Mouse (Mus musculus): ENCODE data around the gene Olfr1105.

The Olfr1105 gene

DNA sequence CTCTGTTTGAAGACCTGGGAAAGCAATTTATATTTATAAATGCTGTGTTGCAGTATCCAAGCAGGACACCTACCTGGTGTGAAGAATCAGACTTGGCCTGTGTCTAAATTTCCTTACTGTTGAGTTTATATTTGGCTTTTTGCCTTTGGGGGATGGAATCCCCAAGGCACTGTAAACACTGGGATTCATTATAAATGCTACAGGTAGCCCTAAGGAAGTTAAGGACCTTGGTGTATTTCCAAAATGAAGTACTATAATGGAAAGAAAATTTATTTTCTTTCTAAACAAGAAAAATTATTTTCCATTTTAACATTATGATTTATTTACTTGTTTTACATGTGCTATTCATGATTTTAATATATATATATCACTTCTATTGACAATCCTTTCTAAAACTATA is at the start of gene Olfr1105:
Gene Olfr1105 (minus strand): TSS at position 101 of the 400 bp plus-strand sequence.
- no peak for DNase-seq (ENCODE audit: low read depth)

GRCm38 (mm10) chr2:87075717-87076116 is 39.4 kb upstream of the Olfr1105 start, which contains the start of gene Olfr1107:
Olfr1107 (minus strand) TSS chr2:87075817.
- DNase-seq (ENCODE audit: low read depth), result no peak

- DNase-seq (ENCODE audit: low read depth), result no peak
These were observed 15.8 kb upstream of the Olfr1105 start, which contains the start of gene Olfr1106 for GRCm38 (mm10) chr2:87052173-87052572. Olfr1106 (minus strand) TSS chr2:87052273.

- no peak for DNase-seq (ENCODE audit: low read depth)
These were observed 9.4 kb downstream of the Olfr1105 start, which contains the start of gene Olfr1104 for GRCm38 (mm10) chr2:87026980-87027379. Olfr1104 (minus strand) TSS chr2:87027080.

DNA sequence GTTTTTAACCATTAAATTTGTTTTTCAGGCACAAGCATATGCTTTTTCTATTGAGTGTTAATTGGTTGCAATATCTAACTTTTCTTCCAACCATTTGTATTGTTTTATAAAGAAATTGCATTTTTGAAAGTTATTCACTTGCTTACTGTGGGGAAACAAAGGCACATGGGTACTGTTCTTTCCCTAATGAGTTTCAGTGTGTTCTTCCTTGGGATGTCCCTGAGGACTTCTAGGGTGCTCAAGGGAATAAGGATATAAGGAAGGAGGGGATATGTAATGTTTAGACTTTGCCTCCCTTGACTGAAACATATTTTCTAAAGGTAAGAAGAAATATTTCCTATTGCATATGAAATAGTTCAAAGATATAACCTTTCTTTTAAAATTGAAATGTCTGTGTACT is 38.2 kb downstream of the Olfr1105 start, which contains the start of gene Olfr1102:
Gene Olfr1102 (plus strand): TSS at position 301 of the 400 bp plus-strand sequence.
- DNase-seq (ENCODE audit: low read depth), result no peak

- no peak for DNase-seq (ENCODE audit: low read depth)
These were observed 45.2 kb downstream of the Olfr1105 start, which contains the start of gene Olfr1101 for GRCm38 (mm10) chr2:86991121-86991520. Olfr1101 (minus strand) TSS chr2:86991221.
